Mouse (Mus musculus) heart, embryonic 15.5 days (tissue): ENCODE measurements around the gene Cr1l. TPM values are rescaled to one million over a fixed set of nuclear protein-coding genes. Genes with fewer than 3 reads are reported as not detected.

Experiments
- ATAC-seq: fragments of 200-750 bp; cut with Nextera tagmentation; replicated peaks from 2 replicates; pipeline ENCODE4 v1.8.0; 2017; ENCODE audit warnings: low read depth, moderate TSS enrichment; ENCODE audit not compliant: insufficient number of reproducible peaks, insufficient read depth, low FRiP score
- H3K27ac ChIP-seq: fragments of 300-500 bp; sonication (generic); 2 replicates; pipeline ENCODE4 v1.5.1; 2015; ENCODE audit warnings: mild to moderate bottlenecking, inconsistent platforms
- H3K27me3 ChIP-seq: fragments of 300-500 bp; sonication (generic); 2 replicates; pipeline ENCODE4 v1.6.1; 2015; ENCODE audit warnings: inconsistent platforms
- H3K36me3 ChIP-seq: fragments of 300-500 bp; sonication (generic); 2 replicates; pipeline ENCODE4 v1.6.1; 2015; ENCODE audit warnings: mild to moderate bottlenecking, inconsistent platforms
- H3K4me1 ChIP-seq: fragments of 300-500 bp; sonication (generic); replicated peaks from 2 replicates; pipeline ENCODE4 v1.6.1; 2015; ENCODE audit warnings: inconsistent platforms
- H3K4me2 ChIP-seq: fragments of 300-500 bp; sonication (generic); 2 replicates; pipeline ENCODE4 v1.6.1; 2015; ENCODE audit warnings: inconsistent platforms, mild to moderate bottlenecking, moderate library complexity
- H3K4me3 ChIP-seq: fragments of 300-500 bp; sonication (generic); 2 replicates; pipeline ENCODE4 v1.5.1; 2015; ENCODE audit warnings: mild to moderate bottlenecking, inconsistent platforms
- H3K9ac ChIP-seq: fragments of 300-500 bp; sonication (generic); 2 replicates; pipeline ENCODE4 v1.6.1; 2015; ENCODE audit warnings: mild to moderate bottlenecking, inconsistent platforms
- H3K9me3 ChIP-seq: fragments of 300-500 bp; sonication (generic); replicated peaks from 2 replicates; pipeline ENCODE4 v1.6.1; 2016; ENCODE audit warnings: inconsistent platforms
- WGBS: fragments of 180-500 bp; shearing (Covaris S2); methylation state at CpG from one replicate; pipeline ENCODE4 v1.1.7; 2015; ENCODE audit warnings: mixed read lengths; 5-methylcytosine and 5-hydroxymethylcytosine counted together
- polyA plus RNA-seq: library from polyadenylated mRNA; unstranded; fragments of >200 nt; fragmentation: Nextera tagmentation; extraction: Ambion mirVana; gene quantifications from 2 replicates; pipeline ENCODE4 v1.2.1, GENCODE M21; 2015

Cr1l gene
- 57.0 and 61.7 TPM in 2 replicates for polyA plus RNA-seq

DNA sequence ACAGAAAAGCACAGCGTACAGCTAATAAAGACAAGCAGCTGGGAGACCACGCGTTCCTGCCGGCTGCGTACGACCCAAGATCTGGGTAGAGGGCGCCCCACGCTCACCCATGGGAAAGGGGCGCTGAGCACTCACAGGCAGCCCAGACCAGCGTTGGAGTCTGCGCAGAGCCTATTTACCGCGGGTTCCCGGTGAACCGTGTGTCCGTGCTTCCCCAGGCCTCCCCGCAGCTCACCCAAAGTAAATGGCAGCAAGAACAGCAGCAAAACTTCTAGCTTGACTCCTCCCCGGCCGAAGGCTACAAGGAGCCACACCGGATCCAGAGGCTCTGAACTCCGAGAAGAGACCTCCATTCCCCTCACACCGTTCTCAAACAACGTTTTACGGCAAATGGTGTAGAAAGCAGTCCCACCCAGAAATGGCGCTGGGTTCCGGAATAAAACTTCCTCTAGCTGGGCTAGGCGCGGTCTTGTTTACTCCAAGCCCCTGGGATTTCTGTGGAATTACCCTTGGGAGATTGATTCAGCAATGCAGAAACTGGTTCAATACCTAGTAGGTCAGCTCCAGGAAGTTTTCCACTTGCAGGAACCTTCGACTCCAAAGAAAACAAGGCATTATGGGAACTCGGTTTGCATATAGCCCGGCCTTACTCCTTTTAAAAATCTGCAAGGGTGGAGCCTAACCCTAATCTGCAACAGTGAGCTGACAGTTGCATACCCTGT, at the start of gene Cr1l:
Cr1l (minus strand) TSS at position 634 of the 722 bp plus-strand sequence.
- Histone ChIP-seq H3K4me2 (peak within 1 kb of the TSS; percentile 69), H3K4me3 (peak within 1 kb of the TSS; percentile 79), H3K9ac (peak within 1 kb of the TSS; percentile 91), H3K4me1 (peaks cover 4% of the 10 kb centered on the region), H3K27me3 (no peaks in the 10 kb centered on the region), H3K36me3 (peaks cover 14% of the 10 kb centered on the region), H3K27ac (peak within 1 kb of the TSS; percentile 99), H3K9me3 (no peaks in the 10 kb centered on the region)
- ATAC-seq = peak; percentile 99
- WGBS = under 1% methylated on average over 31 of the region's 31 CpGs

DNA sequence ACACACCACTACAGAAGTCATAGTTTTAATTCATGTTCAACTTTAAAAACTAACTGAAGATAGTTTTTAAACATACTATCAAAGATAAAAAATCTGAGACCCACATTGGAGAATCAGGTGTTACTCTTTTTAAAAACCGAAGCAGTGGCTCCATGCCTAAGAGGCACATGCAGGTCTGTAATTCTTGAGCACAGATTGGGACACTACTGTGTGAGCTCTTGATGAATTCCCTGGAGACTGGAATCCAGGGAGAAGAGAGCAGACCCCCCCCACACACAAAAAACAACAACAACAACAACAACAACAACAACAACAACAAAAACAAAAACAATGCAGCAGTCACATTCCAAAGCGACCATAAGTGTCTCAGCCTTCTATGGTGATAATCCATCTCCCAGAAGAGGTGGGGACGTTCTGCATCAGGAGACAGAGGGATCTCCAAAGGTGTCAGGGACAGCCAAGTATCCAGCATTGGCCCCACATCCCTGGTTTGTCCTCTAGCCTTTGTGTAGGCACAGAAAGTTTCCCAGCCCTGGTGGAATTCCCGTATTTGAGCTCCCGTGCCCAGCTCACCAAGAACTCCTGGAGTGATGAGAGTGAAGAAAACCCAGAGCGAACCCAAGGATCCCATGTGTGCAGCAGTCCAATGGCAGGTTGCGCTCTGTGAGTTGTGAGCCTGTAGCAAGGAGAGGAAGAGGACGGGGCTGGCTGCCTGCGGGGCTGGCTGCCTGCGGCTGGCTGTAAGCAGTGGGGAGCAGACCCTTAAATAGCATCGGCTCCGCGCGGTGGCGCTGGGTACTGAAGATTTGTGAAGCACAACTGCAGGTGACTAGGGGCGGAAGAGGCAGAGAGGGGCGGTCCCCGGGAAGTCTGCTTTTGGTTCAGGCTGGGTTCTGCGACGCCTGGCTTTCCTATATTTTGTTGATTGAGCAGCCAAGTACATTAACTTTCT, 44.9 kb upstream of the Cr1l start, which contains the start of gene Cr2:
Cr2 (minus strand) TSS at position 737 of the 952 bp plus-strand sequence.
- no peaks in the 10 kb centered on the region for H3K36me3 ChIP-seq
- H3K4me3 ChIP-seq = peak within 1 kb of the TSS; percentile 44
- no peak within 1 kb of the TSS for H3K27ac ChIP-seq
- H3K9ac ChIP-seq = no peak within 1 kb of the TSS
- ATAC-seq = peak; percentile 80
- 8% methylated on average over 20 of the region's 20 CpGs for WGBS
- H3K4me2 ChIP-seq = peak within 1 kb of the TSS; percentile 67
- H3K4me1 ChIP-seq = peaks cover 4% of the 10 kb centered on the region; the same call in 1 of the 2 replicates
- no peaks in the 10 kb centered on the region for H3K9me3 ChIP-seq
- H3K27me3 ChIP-seq = no peaks in the 10 kb centered on the region

DNA sequence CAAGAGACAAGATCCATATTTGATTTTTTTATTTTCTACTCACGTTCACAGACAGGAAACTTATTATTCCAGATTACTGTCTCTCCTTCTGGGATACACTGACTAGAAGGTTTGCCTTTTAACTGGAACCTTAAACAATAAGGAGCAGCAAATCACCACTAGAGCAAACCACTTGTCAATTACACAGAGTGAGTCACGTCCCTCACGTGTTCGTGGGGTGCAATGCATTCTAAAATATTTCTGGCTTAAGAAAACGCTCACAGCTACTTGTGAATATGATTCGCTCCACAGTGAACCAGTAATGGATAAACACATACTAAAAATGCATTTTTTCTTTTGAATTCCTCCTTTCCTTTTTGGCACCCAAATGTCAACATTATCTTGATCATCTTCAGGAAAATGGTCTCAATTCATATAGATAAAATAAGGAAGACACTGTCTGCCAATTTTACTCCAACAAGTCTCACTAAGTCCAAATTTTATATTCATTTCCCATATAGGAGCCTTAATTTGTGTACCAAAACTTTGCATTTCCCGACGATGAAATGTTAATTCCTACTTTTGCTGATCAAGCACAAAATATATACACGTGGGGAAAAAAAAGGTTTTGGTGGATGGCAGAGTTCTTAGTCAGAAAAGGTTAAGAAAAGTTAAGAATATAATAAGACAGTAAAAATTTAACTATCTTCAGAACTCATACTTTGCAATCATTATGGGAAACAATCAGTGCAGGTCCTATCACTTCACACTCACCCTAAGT, 33.8 kb upstream of the Cr1l start:
- Histone ChIP-seq H3K4me2 (no peak overlapping the region), H3K4me3 (no peak overlapping the region), H3K27me3 (no peaks in the 10 kb centered on the region), H3K9ac (no peak overlapping the region), H3K36me3 (no peaks in the 10 kb centered on the region), H3K9me3 (no peaks in the 10 kb centered on the region), H3K4me1 (no peaks in the 10 kb centered on the region), H3K27ac (no peak overlapping the region)
- 73% methylated on average over 9 of the region's 9 CpGs for WGBS
- no peak for ATAC-seq

DNA sequence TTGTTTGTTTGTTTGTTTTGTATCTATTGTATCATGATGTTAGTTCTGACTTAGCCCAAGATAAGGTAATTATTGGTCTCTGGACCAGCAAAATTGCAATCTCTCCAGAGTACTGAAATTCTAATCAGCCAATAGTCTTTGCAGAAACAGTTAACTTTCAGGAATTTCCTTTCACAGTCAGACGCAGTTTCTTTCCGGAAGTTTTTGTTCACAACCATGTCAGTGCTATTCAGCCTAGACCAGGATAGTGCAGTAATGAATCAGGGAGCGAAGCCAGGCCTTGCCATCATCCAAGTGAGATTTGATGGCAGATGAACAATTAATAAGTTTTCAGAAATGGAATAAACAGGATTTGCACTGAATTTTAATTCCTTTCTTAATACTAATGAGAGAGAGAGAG, 684 bp upstream of the Cr1l start:
- no peaks in the 10 kb centered on the region for H3K27me3 ChIP-seq
- H3K36me3 ChIP-seq = peaks cover 13% of the 10 kb centered on the region
- H3K4me1 ChIP-seq = peaks cover 4% of the 10 kb centered on the region
- H3K4me2 ChIP-seq = peak overlapping the region; percentile 69
- WGBS = 42% methylated on average over 3 of the region's 3 CpGs
- H3K4me3 ChIP-seq = peak overlapping the region; percentile 79
- H3K27ac ChIP-seq = peak overlapping the region; percentile 99
- ATAC-seq = no peak
- no peaks in the 10 kb centered on the region for H3K9me3 ChIP-seq
- H3K9ac ChIP-seq = no peak overlapping the region

DNA sequence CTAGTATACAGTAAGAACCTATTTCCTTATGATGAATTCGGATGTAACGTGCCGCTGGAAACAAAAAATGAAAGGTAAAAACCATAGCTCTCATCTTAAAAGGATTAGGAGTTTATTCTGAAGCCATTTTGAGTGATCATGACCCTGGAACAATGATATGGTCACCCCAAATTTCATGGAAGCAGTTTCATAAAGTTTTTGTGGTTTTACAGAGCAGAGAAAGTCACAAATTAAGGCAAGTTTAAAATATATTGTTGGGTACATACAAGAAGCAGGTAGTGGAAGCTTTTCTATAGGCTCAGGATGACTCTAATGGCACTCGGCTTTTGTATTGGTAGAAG, 259 bp upstream of the Cr1l start:
- H3K9me3 ChIP-seq = no peaks in the 10 kb centered on the region
- peak overlapping the region; percentile 99 for H3K27ac ChIP-seq
- no peaks in the 10 kb centered on the region for H3K27me3 ChIP-seq
- 21% methylated on average over 4 of the region's 4 CpGs for WGBS
- peak overlapping the region; percentile 91; the same call in 1 of the 2 replicates for H3K9ac ChIP-seq
- peaks cover 14% of the 10 kb centered on the region for H3K36me3 ChIP-seq
- ATAC-seq = no peak
- H3K4me3 ChIP-seq = peak overlapping the region; percentile 79
- peak overlapping the region; percentile 69 for H3K4me2 ChIP-seq
- H3K4me1 ChIP-seq = peaks cover 4% of the 10 kb centered on the region

DNA sequence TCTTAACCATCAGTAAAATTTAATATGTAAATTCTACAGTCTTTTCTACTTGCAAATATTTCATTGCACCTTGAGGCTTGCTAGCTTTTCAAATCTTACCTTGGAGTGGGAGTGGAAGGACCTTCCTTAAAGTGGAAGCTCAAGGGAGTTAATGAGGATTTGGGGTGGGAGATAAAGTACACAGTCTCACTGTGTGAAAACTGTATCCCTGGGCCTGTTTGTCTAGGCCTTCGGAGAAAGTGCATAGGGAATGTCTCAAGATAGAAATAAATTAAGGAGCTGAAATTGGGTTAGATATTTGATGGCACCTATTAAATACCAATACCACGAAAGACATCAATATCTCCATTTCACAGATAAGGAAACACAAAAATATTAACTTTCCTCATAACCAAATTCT, 907 bp downstream of the Cr1l start:
- Histone ChIP-seq H3K9ac (peak overlapping the region; percentile 91), H3K4me3 (peak overlapping the region; percentile 79), H3K9me3 (no peaks in the 10 kb centered on the region), H3K4me1 (peaks cover 4% of the 10 kb centered on the region), H3K4me2 (peak overlapping the region; percentile 69), H3K27ac (peak overlapping the region; percentile 99), H3K27me3 (no peaks in the 10 kb centered on the region), H3K36me3 (peaks cover 14% of the 10 kb centered on the region)
- 13% methylated on average over 2 of the region's 2 CpGs for whole genome bisulfite sequencing
- ATAC-seq = no peak

DNA sequence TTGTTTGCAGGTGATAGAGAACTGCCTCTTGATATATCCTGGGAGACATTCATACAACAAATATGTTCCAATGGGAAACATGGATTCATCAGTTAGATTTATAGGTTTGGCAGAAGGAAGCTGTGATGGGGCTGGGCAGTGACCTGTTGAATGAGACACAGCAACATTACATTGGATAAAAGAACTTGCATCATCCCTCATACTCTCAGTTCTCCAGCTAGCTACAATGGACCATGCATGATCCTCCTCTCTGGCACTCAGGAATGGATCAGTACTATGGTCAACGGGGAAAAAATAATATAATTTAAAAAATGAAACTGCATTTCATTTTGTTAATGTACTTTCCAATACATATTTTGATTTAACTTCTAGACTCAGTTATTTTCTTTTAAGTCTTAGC, 1.5 kb downstream of the Cr1l start:
- peaks cover 17% of the 10 kb centered on the region for H3K36me3 ChIP-seq
- no peak overlapping the region for H3K4me3 ChIP-seq
- WGBS = 73% methylated on average over 1 of the region's 1 CpGs
- ATAC-seq = no peak
- no peak overlapping the region for H3K27ac ChIP-seq
- peaks cover 4% of the 10 kb centered on the region for H3K4me1 ChIP-seq
- H3K4me2 ChIP-seq = 0 out of 2 replicates have a peak overlapping the region, but pooled peaks have one; percentile 36
- H3K27me3 ChIP-seq = no peaks in the 10 kb centered on the region
- H3K9ac ChIP-seq = no peak overlapping the region
- no peaks in the 10 kb centered on the region for H3K9me3 ChIP-seq

DNA sequence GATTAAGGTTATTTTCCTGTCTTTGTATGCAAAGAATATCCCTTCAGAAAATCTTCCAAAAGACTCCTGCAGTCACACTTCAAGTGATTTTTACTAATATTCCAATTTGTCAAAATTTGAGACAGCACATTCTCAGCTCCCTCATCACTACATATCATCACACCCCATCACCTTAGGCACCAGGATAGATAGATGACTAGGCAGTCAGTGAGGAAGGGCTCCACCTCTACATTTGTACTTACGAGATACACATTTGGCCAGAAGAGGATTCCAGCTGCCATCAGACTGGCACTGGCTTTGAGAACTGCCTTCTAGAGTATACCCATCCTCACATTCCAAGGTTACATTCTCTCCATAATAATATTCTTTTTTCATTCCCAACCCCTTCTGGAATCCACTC, 17.0 kb downstream of the Cr1l start:
- ATAC-seq = no peak
- H3K36me3 ChIP-seq = peaks cover 59% of the 10 kb centered on the region
- H3K4me2 ChIP-seq = no peak overlapping the region
- H3K9ac ChIP-seq = no peak overlapping the region
- H3K9me3 ChIP-seq = no peaks in the 10 kb centered on the region
- 79% methylated on average over 1 of the region's 1 CpGs for WGBS
- no peak overlapping the region for H3K27ac ChIP-seq
- H3K4me1 ChIP-seq = no peaks in the 10 kb centered on the region
- no peaks in the 10 kb centered on the region for H3K27me3 ChIP-seq
- H3K4me3 ChIP-seq = no peak overlapping the region

DNA sequence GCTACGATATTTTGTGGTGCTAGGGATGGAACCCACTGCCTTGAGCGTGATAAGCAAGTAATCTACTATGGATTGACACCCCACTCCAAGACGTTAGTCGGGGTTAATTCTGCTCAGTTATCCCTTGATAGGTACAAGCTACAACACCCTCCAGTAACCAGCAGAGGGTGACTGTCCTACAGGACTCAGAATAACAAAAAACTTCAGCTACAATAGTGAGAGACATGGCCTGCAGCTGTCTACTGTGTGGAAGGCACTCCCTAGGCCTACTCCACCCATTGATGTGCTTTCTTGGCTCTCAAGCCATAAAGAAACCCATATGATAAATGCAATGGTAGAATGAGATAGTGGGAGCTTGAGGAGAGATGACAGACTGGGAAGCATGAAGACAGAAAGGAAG, 17.8 kb downstream of the Cr1l start:
- 83% methylated on average over 4 of the region's 4 CpGs for WGBS
- Histone ChIP-seq H3K4me1 (no peaks in the 10 kb centered on the region), H3K9me3 (no peaks in the 10 kb centered on the region), H3K36me3 (peaks cover 62% of the 10 kb centered on the region), H3K27ac (no peak overlapping the region), H3K4me2 (no peak overlapping the region), H3K4me3 (no peak overlapping the region), H3K9ac (no peak overlapping the region), H3K27me3 (no peaks in the 10 kb centered on the region)
- no peak for ATAC-seq

DNA sequence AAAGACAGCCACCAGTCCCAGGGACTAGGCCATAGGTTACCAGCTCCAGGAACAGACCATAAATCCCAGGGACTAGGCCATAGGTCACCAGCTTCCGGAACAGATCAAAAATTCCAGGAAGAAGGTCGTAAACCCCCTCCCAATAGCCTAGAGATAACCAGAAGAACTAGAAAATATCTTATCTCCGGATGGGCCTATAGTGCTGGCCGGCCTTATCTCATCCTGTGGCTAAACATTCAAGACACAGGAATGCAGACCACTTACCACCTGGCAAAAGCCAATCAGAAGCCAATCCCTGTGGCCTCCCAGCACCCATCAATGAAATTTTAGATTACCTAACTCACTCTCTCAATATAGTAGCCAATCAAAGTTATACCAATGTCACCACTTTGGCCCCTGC, 30.7 kb downstream of the Cr1l start:
- H3K9ac ChIP-seq = no peak overlapping the region
- H3K4me1 ChIP-seq = no peaks in the 10 kb centered on the region
- peaks cover 43% of the 10 kb centered on the region for H3K36me3 ChIP-seq
- ATAC-seq = no peak
- no peak overlapping the region for H3K4me3 ChIP-seq
- no peak overlapping the region for H3K27ac ChIP-seq
- H3K4me2 ChIP-seq = no peak overlapping the region
- H3K9me3 ChIP-seq = no peaks in the 10 kb centered on the region
- 25% methylated on average over 4 of the region's 4 CpGs for WGBS
- H3K27me3 ChIP-seq = no peaks in the 10 kb centered on the region

DNA sequence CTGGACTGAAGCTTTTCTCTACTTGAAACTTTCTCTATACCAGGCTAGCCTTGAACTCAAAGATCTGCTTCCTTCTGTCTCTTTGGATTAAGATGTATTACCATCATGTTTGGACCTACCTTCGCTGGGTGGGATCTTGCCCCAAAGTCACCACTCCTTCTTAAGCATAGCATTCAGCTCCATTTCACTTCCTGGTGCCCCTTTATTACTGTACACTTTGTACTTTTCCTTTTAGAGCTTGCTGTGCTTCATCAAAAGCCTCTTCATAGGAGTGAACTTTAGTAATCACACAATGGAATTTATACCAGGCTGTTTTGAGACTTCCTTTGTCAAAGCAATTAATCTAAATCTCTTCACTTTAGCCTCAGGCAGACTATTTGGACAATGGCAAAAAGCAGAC, 33.4 kb downstream of the Cr1l start:
- H3K27ac ChIP-seq = no peak overlapping the region
- WGBS = 94% methylated on average over 1 of the region's 1 CpGs
- H3K9ac ChIP-seq = no peak overlapping the region
- no peak for ATAC-seq
- no peaks in the 10 kb centered on the region for H3K27me3 ChIP-seq
- no peak overlapping the region for H3K4me3 ChIP-seq
- H3K9me3 ChIP-seq = no peaks in the 10 kb centered on the region
- peaks cover 29% of the 10 kb centered on the region for H3K36me3 ChIP-seq
- H3K4me2 ChIP-seq = no peak overlapping the region
- no peaks in the 10 kb centered on the region for H3K4me1 ChIP-seq
